Mouse (Mus musculus) hindbrain, postnatal 0 days (tissue): Measurements from ENCODE around the gene Dnajb12. TPM values are rescaled to one million over a fixed set of nuclear protein-coding genes. Genes with fewer than 3 reads are reported as not detected.
A peak's percentile ranks its signal among the peaks of the same experiment; 100 is the strongest.

Source experiments
- ATAC-seq: fragments of 200-750 bp; cut with Nextera tagmentation; 2 replicates; pipeline ENCODE4 v1.8.0; 2017; ENCODE audit warnings: mild to moderate bottlenecking, moderate TSS enrichment, moderate library complexity
- DNase-seq: peaks from one replicate; pipeline ENCODE4 v3.0.0-alpha.2; 2015; ENCODE audit warnings: low spot score
- H3K27ac ChIP-seq: fragments of 300-500 bp; sonication (generic); 2 replicates; pipeline ENCODE4 v1.5.1; 2014; ENCODE audit warnings: mild to moderate bottlenecking
- H3K27me3 ChIP-seq: fragments of 300-500 bp; sonication (generic); 2 replicates; pipeline ENCODE4 v1.6.1; 2014; ENCODE audit warnings: low read length, mixed read lengths; ENCODE audit not compliant: insufficient read depth
- H3K36me3 ChIP-seq: fragments of 300-500 bp; sonication (generic); 2 replicates; pipeline ENCODE4 v1.6.1; 2014; ENCODE audit warnings: low read length, mixed read lengths; ENCODE audit not compliant: insufficient read depth
- H3K4me1 ChIP-seq: fragments of 300-500 bp; sonication (generic); 2 replicates; pipeline ENCODE4 v1.6.1; 2014; ENCODE audit warnings: antibody characterized with exemption, low read length, mixed read lengths; ENCODE audit not compliant: insufficient read depth
- H3K4me2 ChIP-seq: fragments of 300-500 bp; sonication (generic); 2 replicates; pipeline ENCODE4 v1.6.1; 2014; ENCODE audit warnings: low read depth, mild to moderate bottlenecking, low read length, moderate library complexity, mixed read lengths
- H3K4me3 ChIP-seq: fragments of 300-500 bp; sonication (generic); 2 replicates; pipeline ENCODE4 v1.5.1; 2014; ENCODE audit warnings: low read length
- H3K9ac ChIP-seq: fragments of 300-500 bp; sonication (generic); replicated peaks from 2 replicates; pipeline ENCODE4 v1.6.1; 2014; ENCODE audit warnings: mild to moderate bottlenecking, low read length, moderate library complexity, mixed read lengths
- H3K9me3 ChIP-seq: fragments of 300-500 bp; sonication (generic); 2 replicates; pipeline ENCODE4 v1.6.1; 2016; ENCODE audit warnings: low read length, mixed read lengths
- CTCF ChIP-seq: IDR thresholded peaks from 2 replicates; pipeline ENCODE4 v1.5.1; 2016; ENCODE audit warnings: antibody characterized with exemption, control low read depth, low read depth
- WGBS: fragments of 180-500 bp; shearing (Covaris S2); extraction: QIAGEN DNeasy Blood & Tissue Kit; methylation state at CpG from one replicate; pipeline ENCODE4 v1.1.7; 2014; 5-methylcytosine and 5-hydroxymethylcytosine counted together
- polyA plus RNA-seq: library from polyadenylated mRNA; unstranded; fragments of >200 nt; fragmentation: Nextera tagmentation; extraction: Ambion mirVana; gene quantifications from 2 replicates; pipeline ENCODE4 v1.2.1, GENCODE M21; 2015
- total RNA-seq: library from RNA; depleted of rRNA; stranded (reverse); fragments of >200 nt; gene quantifications from 2 replicates; pipeline ENCODE4 v1.2.3, GENCODE M21; 2014; rRNA removed

The Dnajb12 gene
- total and polyA plus RNA-seq, 2 experiments from 2014 or later: 26.4 to 56.8 TPM

GRCm38 (mm10) chr10:59943421-59943989 is 64.1 kb downstream of the Dnajb12 start:
- 30% methylated on average over 13 of the region's 13 CpGs for WGBS
- DNase-seq (peak; percentile 75), ATAC-seq (peak; percentile 57)
- H3K4me2 ChIP-seq: peak overlapping the region; percentile 55
- peaks cover 15% of the 10 kb centered on the region for H3K4me1 ChIP-seq
- TF ChIP-seq CTCF: no peak
- H3K27me3 ChIP-seq: no peaks in the 10 kb centered on the region
- H3K9ac ChIP-seq: 0 out of 2 replicates have a peak overlapping the region, but pooled peaks have one; percentile 2
- H3K4me3 ChIP-seq: peak overlapping the region; percentile 22
- H3K36me3 ChIP-seq: no peaks in the 10 kb centered on the region
- peak overlapping the region; percentile 90 for H3K27ac ChIP-seq
- no peaks in the 10 kb centered on the region for H3K9me3 ChIP-seq

DNA sequence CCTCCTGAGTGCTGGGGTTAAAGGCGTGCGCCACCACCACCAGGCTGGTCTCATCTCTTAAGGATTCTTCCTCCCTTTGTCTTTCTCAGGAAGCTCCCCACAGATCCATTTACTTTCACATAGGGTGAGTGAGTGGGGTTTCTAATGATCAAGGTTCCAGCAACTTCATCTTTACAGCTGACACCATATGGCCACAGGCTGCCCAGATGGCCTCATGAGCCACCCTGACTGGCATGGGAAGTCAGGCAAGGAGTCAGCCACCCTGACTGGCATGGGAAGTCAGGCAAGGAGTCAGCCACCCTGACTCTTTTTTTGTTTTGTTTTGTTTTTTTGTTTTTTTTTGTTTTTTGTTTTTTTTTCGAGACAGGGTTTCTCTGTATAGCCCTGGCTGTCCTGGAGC is 66.1 kb downstream of the Dnajb12 start:
- H3K9me3 ChIP-seq: no peaks in the 10 kb centered on the region
- no peak overlapping the region for H3K4me2 ChIP-seq
- ATAC-seq (no peak), DNase-seq (no peak)
- H3K27me3 ChIP-seq: no peaks in the 10 kb centered on the region
- H3K36me3 ChIP-seq: no peaks in the 10 kb centered on the region
- no peak for TF ChIP-seq CTCF
- 96% methylated on average over 3 of the region's 3 CpGs for WGBS
- no peak overlapping the region for H3K4me3 ChIP-seq
- H3K4me1 ChIP-seq: peaks cover 15% of the 10 kb centered on the region
- no peak overlapping the region for H3K27ac ChIP-seq
- no peak overlapping the region for H3K9ac ChIP-seq

DNA sequence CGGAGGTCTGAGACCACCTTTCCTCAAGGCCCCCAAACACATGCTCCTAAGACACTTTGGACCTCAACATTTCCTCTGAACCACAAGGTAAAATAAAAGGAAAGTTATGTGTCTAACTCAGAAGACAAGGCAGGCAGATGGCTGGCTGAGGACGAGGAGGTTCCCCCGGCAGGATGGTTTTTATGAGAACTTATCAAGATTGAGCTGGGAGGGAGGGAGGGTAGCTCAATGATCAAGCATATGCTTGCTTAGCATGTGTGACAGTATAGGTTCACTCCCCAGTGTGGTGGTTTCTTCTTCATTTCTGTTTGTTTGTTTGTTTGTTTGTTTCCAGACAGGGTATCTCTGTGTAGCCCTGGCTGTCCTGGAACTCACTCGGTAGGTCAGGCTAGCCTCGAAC is 67.0 kb downstream of the Dnajb12 start:
- Histone ChIP-seq H3K27me3 (no peaks in the 10 kb centered on the region), H3K27ac (no peak overlapping the region), H3K4me2 (no peak overlapping the region), H3K4me3 (no peak overlapping the region), H3K9ac (no peak overlapping the region), H3K36me3 (no peaks in the 10 kb centered on the region), H3K4me1 (peaks cover 15% of the 10 kb centered on the region), H3K9me3 (no peaks in the 10 kb centered on the region)
- TF ChIP-seq CTCF: no peak
- DNase-seq (no peak), ATAC-seq (no peak)
- 91% methylated on average over 5 of the region's 5 CpGs for WGBS

DNA sequence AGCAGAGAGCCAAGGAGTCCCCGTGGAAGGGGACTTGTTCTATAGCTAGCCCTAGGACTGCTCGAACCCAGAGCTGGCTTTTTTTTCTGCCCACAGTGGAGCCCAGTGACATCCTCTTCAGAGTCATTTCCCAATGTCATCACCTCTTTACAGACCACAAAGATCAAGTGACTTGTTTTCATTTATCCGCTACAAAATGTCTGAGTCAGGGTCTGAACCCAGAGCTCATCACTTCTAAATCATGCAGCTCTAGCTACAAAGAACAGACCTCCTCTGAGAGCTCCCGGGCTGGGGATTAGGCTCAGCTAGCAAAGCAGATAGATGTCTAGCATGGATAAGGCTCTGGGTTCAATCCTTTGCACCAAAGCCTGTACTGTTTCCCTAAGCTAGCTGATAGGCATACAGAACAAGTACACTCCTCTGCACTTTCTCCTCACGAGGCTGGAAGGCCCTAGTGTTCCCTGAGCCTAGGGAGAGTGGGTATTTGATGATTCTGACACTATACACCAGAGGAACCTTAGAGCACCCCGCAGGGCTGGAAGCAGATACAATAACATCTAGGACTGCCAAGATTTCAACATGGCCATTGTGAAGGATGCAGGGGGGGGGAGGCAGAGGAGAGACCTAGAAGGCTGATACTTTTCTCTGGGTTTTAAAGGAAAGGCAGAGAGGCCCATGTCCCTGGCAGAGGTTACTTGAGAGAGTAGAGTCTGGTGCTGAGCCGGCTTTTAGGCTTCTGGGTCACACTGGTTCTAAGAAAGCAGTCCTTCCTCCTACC is 68.1 kb downstream of the Dnajb12 start:
- H3K36me3 ChIP-seq: no peaks in the 10 kb centered on the region
- 67% methylated on average over 7 of the region's 7 CpGs for WGBS
- no peak overlapping the region for H3K9ac ChIP-seq
- DNase-seq: no peak
- no peak overlapping the region for H3K4me3 ChIP-seq
- no peak for TF ChIP-seq CTCF
- no peaks in the 10 kb centered on the region for H3K27me3 ChIP-seq
- no peaks in the 10 kb centered on the region for H3K9me3 ChIP-seq
- H3K4me1 ChIP-seq: peaks cover 8% of the 10 kb centered on the region
- no peak overlapping the region for H3K4me2 ChIP-seq
- ATAC-seq: no peak
- H3K27ac ChIP-seq: peak overlapping the region; percentile 42; the same call in 1 of the 2 replicates

- Histone ChIP-seq H3K4me2 (peak overlapping the region; percentile 95), H3K27ac (peak overlapping the region; percentile 98), H3K9ac (no peak overlapping the region), H3K9me3 (no peaks in the 10 kb centered on the region), H3K4me3 (peak overlapping the region; percentile 86; the same call in 1 of the 2 replicates), H3K27me3 (no peaks in the 10 kb centered on the region), H3K4me1 (no peaks in the 10 kb centered on the region), H3K36me3 (no peaks in the 10 kb centered on the region)
- ATAC-seq (no peak), DNase-seq (no peak)
- WGBS: 50% methylated on average over 6 of the region's 6 CpGs
- TF ChIP-seq CTCF: no peak
Measured at GRCm38 (mm10) chr10:59948363-59949254, 69.3 kb downstream of the Dnajb12 start.

Other genes starting within 250 kb of the Dnajb12 start
- 67.5 and 73.4 TPM in 2 replicates for gene Micu1, start 177.1 kb upstream of the Dnajb12 start, total RNA-seq
- 74.9 and 75.2 TPM in 2 replicates for gene Micu1, start 177.1 kb upstream of the Dnajb12 start, polyA plus RNA-seq
- 55.9 and 76.6 TPM in 2 replicates for gene Ddit4, start 72.3 kb downstream of the Dnajb12 start, total RNA-seq
- 55.2 and 56.9 TPM in 2 replicates for gene Ddit4, start 72.3 kb downstream of the Dnajb12 start, polyA plus RNA-seq
- 10.6 and 11.5 TPM in 2 replicates for gene Ascc1, start 123.2 kb downstream of the Dnajb12 start, total RNA-seq
- gene Ascc1, start 123.2 kb downstream of the Dnajb12 start, polyA plus RNA-seq: 41.8 and 42.9 TPM in 2 replicates
- gene Anapc16, start 123.6 kb downstream of the Dnajb12 start, total RNA-seq: 62.6 and 70.1 TPM in 2 replicates
- gene Anapc16, start 123.6 kb downstream of the Dnajb12 start, polyA plus RNA-seq: 132 and 133 TPM in 2 replicates
- gene Spock2, start 226.7 kb downstream of the Dnajb12 start, total RNA-seq: 283 and 297 TPM in 2 replicates
- gene Spock2, start 226.7 kb downstream of the Dnajb12 start, polyA plus RNA-seq: 98.0 and 106 TPM in 2 replicates